In genomic region chr16:87579462-87579861, GRCm38 (mm10) we compare ENCODE assay signal across 14 mouse cellular contexts. TPM values are rescaled to one million over a fixed set of nuclear protein-coding genes. Genes with fewer than 3 reads are reported as not detected.
DNase-seq lines count a peak whose midpoint lies in the region; ATAC-seq and TF ChIP-seq lines count a peak whose summit lies in the region.
"Had no signal": no experiment of that assay in that cellular context is flagged by ENCODE, and none has a peak within 500 bp of the region (broad histone marks: within the 10 kb centered on the region; RNA-seq: fewer than 3 reads in every experiment).

No protein-coding gene starts in this region.

- H3K4me3 ChIP-seq in hindbrain, postnatal 0 days (ENCODE audit: low read length), result no peak overlapping the region
- H3K4me3 ChIP-seq in hindbrain, embryonic 11.5 days (ENCODE audit: low read depth, low read length), result no peak overlapping the region
- H3K4me3 ChIP-seq: embryonic facial prominence, embryonic 13.5 days; heart, embryonic 15.5 days; liver, embryonic 12.5 days had no signal

- H3K9me3 ChIP-seq in hindbrain, postnatal 0 days (ENCODE audit: low read length), result no peaks in the 10 kb centered on the region
- no peaks in the 10 kb centered on the region for H3K9me3 ChIP-seq in hindbrain, embryonic 11.5 days (ENCODE audit: control insufficient read depth, low read length)
- H3K9me3 ChIP-seq: embryonic facial prominence, embryonic 13.5 days; heart, embryonic 15.5 days; liver, embryonic 12.5 days had no signal

- H3K9ac ChIP-seq in hindbrain, postnatal 0 days (replicated peaks; ENCODE audit: low read length), result no peak overlapping the region
- no peak overlapping the region for H3K9ac ChIP-seq in hindbrain, embryonic 11.5 days (ENCODE audit: low read depth, low read length)
- H3K9ac ChIP-seq: embryonic facial prominence, embryonic 13.5 days; heart, embryonic 15.5 days; liver, embryonic 12.5 days had no signal

- no peaks in the 10 kb centered on the region for H3K36me3 ChIP-seq in hindbrain, postnatal 0 days (ENCODE audit: insufficient read depth, low read length)
- no peaks in the 10 kb centered on the region for H3K36me3 ChIP-seq in hindbrain, embryonic 11.5 days (ENCODE audit: control insufficient read depth, insufficient read depth, low read length)
- H3K36me3 ChIP-seq: embryonic facial prominence, embryonic 13.5 days; heart, embryonic 15.5 days; liver, embryonic 12.5 days had no signal

- H3K27ac ChIP-seq in hindbrain, postnatal 0 days, result no peak overlapping the region
- no peak overlapping the region for H3K27ac ChIP-seq in hindbrain, embryonic 11.5 days (ENCODE audit: low read depth, low read length)
- H3K27ac ChIP-seq: embryonic facial prominence, embryonic 13.5 days; heart, embryonic 15.5 days; liver, embryonic 12.5 days had no signal

- 0 out of 2 replicates have a peak, but pooled peaks have one; percentile 45 for ATAC-seq in hindbrain, postnatal 0 days
- no peak for ATAC-seq in hindbrain, embryonic 11.5 days (ENCODE audit: low FRiP score)
- ATAC-seq in frontal cortex, adult (ENCODE audit: low TSS enrichment), result no peak
- ATAC-seq: liver, embryonic 12.5 days had no signal

- 43% methylated on average over 14 of the region's 14 CpGs for WGBS in hindbrain, postnatal 0 days
- WGBS in hindbrain, embryonic 11.5 days, result 91% methylated on average over 14 of the region's 14 CpGs

- H3K4me2 ChIP-seq in hindbrain, postnatal 0 days (ENCODE audit: low read depth, low read length), result peak overlapping the region; percentile 34
- no peak overlapping the region for H3K4me2 ChIP-seq in hindbrain, embryonic 11.5 days (replicated peaks; ENCODE audit: low read depth, low read length)
- H3K4me2 ChIP-seq: embryonic facial prominence, embryonic 13.5 days; heart, embryonic 15.5 days; liver, embryonic 12.5 days had no signal

- no peaks in the 10 kb centered on the region for H3K4me1 ChIP-seq in hindbrain, postnatal 0 days (ENCODE audit: insufficient read depth, low read length)
- no peaks in the 10 kb centered on the region for H3K4me1 ChIP-seq in hindbrain, embryonic 11.5 days (replicated peaks; ENCODE audit: control insufficient read depth, insufficient read depth, low read length)
- H3K4me1 ChIP-seq: heart, embryonic 15.5 days; liver, embryonic 12.5 days had no signal

- peak; percentile 61 for DNase-seq in hindbrain, postnatal 0 days (ENCODE audit: low spot score)
- no peak for DNase-seq in hindbrain, embryonic 11.5 days (ENCODE audit: low spot score)
- peak; percentile 95 for DNase-seq in brain, adult 2 months (ENCODE audit: low read depth, low spot score)
- DNase-seq in cerebellum, adult 18-20 months, result peak; percentile 87 to 91
- peak; percentile 34 for DNase-seq in fat pad, adult 2 months (ENCODE audit: extremely low read depth, low read depth, low spot score)
- no peak for DNase-seq in lung, adult 18-20 months
- DNase-seq: right cerebral cortex, postnatal 25 days; thymus, postnatal 25 days had no signal

- no peak for TF ChIP-seq CTCF in hindbrain, postnatal 0 days (IDR thresholded peaks at IDR 0.05; ENCODE audit: low read depth)

- H3K27me3 ChIP-seq in hindbrain, postnatal 0 days (ENCODE audit: insufficient read depth, low read length), result peaks cover 4% of the 10 kb centered on the region; the same call in 1 of the 2 replicates
- no peaks in the 10 kb centered on the region for H3K27me3 ChIP-seq in hindbrain, embryonic 11.5 days (ENCODE audit: control insufficient read depth, insufficient read depth, low read length)
- H3K27me3 ChIP-seq: embryonic facial prominence, embryonic 13.5 days; heart, embryonic 15.5 days; liver, embryonic 12.5 days had no signal

RNA-seq across cellular contexts. Expression of gene Map3k7cl, which starts 26.3 kb away (rescaled TPM):
- 0.26 TPM in 1 of 2 replicates, not detected in the other for total RNA-seq in hindbrain, postnatal 0 days (2014; rRNA removed)
- 0.14 and 0.18 TPM in 2 replicates for polyA plus RNA-seq in hindbrain, postnatal 0 days (2015; fragmentation: Nextera tagmentation; extraction: Ambion mirVana)
- 0.11 TPM in 1 of 2 replicates, not detected in the other for polyA plus RNA-seq in hindbrain, embryonic 11.5 days (2014; fragmentation: Nextera tagmentation; extraction: Ambion mirVana)
- total RNA-seq: common myeloid progenitor, adult 5-6 weeks; megakaryocyte progenitor cell, adult 5-6 weeks had no signal
- polyA plus RNA-seq: embryonic facial prominence, embryonic 13.5 days; liver, embryonic 12.5 days had no signal

Comparison
In these comparisons a context has a peak if more than half of its experiments do, and no peak if none do; other contexts are left out.
1. DNase-seq: peak in hindbrain, postnatal 0 days (single experiment), brain, adult 2 months (single experiment), cerebellum, adult 18-20 months (2 of 2) and fat pad, adult 2 months (single experiment); none in hindbrain, embryonic 11.5 days (single experiment) and lung, adult 18-20 months (0 of 2).